Mouse (Mus musculus) ES-E14 (cell line): ENCODE measurements around the gene Nlk. TPM values are rescaled to one million over a fixed set of nuclear protein-coding genes. Genes with fewer than 3 reads are reported as not detected.
A peak's percentile ranks its signal among the peaks of the same experiment; 100 is the strongest.

Experiments used
- DNase-seq: peaks from one replicate; pipeline ENCODE4 v3.0.0-alpha.2; 2013; ENCODE audit warnings: low read depth, low spot score
- H3K27ac ChIP-seq: 2 replicates; pipeline ENCODE4 v1.5.1; 2012; ENCODE audit warnings: low read depth, mild to moderate bottlenecking, low read length, moderate library complexity, mixed read lengths; ENCODE audit not compliant: poor library complexity, insufficient read depth, severe bottlenecking
- H3K36me3 ChIP-seq: 2 replicates; pipeline ENCODE4 v1.6.1; 2012; ENCODE audit warnings: mild to moderate bottlenecking, low read length, moderate library complexity, mixed read lengths; ENCODE audit not compliant: control insufficient read depth, poor library complexity, insufficient read depth, severe bottlenecking
- H3K4me1 ChIP-seq, 2 experiments: fragments of 150-350 bp in 1 of 2; sonication (generic) in 1 of 2; 2 replicates each; pipeline ENCODE4 v1.6.1; 2012; ENCODE audit warnings: low read length in 2 of 2, mild to moderate bottlenecking in 1 of 2, mixed read lengths in 1 of 2; ENCODE audit not compliant: control insufficient read depth in 2 of 2, insufficient read depth in 2 of 2, poor library complexity in 1 of 2
- H3K4me3 ChIP-seq, 2 experiments: fragments of 150-350 bp in 1 of 2; sonication (generic) in 1 of 2; 2 replicates each; pipeline ENCODE4 v1.5.1; 2012; ENCODE audit warnings: low read length in 2 of 2, low read depth in 1 of 2, mild to moderate bottlenecking in 1 of 2, mixed read lengths in 1 of 2; ENCODE audit not compliant: insufficient read depth in 1 of 2, poor library complexity in 1 of 2, severe bottlenecking in 1 of 2
- H3K9ac ChIP-seq: 2 replicates; pipeline ENCODE4 v1.6.1; 2012; ENCODE audit warnings: low read depth, mild to moderate bottlenecking, low read length, mixed read lengths; ENCODE audit not compliant: poor library complexity, insufficient read depth, severe bottlenecking
- H3K9me3 ChIP-seq: fragments of 150-350 bp; sonication (generic); 2 replicates; pipeline ENCODE4 v1.6.1; 2012; ENCODE audit warnings: low read depth, mild to moderate bottlenecking, low read length; ENCODE audit not compliant: control insufficient read depth, insufficient read depth
- CHD2 ChIP-seq: IDR thresholded peaks from 2 replicates; pipeline ENCODE4 v1.6.1; 2014; ENCODE audit warnings: mild to moderate bottlenecking, low read depth, low read length, inconsistent platforms
- HCFC1 ChIP-seq: IDR thresholded peaks from 2 replicates; pipeline ENCODE4 v1.6.1; 2012; ENCODE audit warnings: low read length, inconsistent platforms, borderline replicate concordance; ENCODE audit not compliant: insufficient read depth
- MAFK ChIP-seq: IDR thresholded peaks from 2 replicates; pipeline ENCODE4 v1.6.1; 2014; ENCODE audit warnings: mild to moderate bottlenecking, low read depth, low read length, inconsistent platforms; ENCODE audit not compliant: insufficient read depth
- ZC3H11A ChIP-seq: IDR thresholded peaks from 2 replicates; pipeline ENCODE4 v1.6.1; 2012; ENCODE audit warnings: low read depth, mild to moderate bottlenecking, inconsistent platforms, low read length, borderline replicate concordance
- ZNF384 ChIP-seq: IDR thresholded peaks from 2 replicates; pipeline ENCODE4 v1.6.1; 2012; ENCODE audit warnings: low read depth, low read length, inconsistent platforms
- in situ Hi-C, 2 experiments: fragments of 600-800 bp; cut with MboI; formaldehyde crosslinking; loops; one replicate each; pipeline ENCODE4 v1.15.1; 2025; ENCODE audit warnings: low sequenced_read_pairs in 2 of 2, inconsistent platforms in 1 of 2; ENCODE audit not compliant: unreplicated experiment in 2 of 2
- total RNA-seq: library from RNA; depleted of rRNA; stranded (reverse); fragments of 300-350 nt; gene quantifications from 2 replicates; pipeline ENCODE4 v1.2.3, GENCODE M21; 2012

Gene Nlk
- total RNA-seq, 1 experiment: 24.7 TPM

GRCm38 (mm10) chr11:78544449-78545111, 152.6 kb downstream of the Nlk start:
- peaks cover 7 to 9% of the 10 kb centered on the region in 2 experiments; a peak in 2 of 4 replicates for H3K4me1 ChIP-seq
- no peak for DNase-seq
- no peak overlapping the region for H3K4me3 ChIP-seq
- in situ Hi-C loops: no loop called here
- no peak for TF ChIP-seq HCFC1
- no peak overlapping the region for H3K9ac ChIP-seq
- 0 out of 2 replicates have a peak overlapping the region, but pooled peaks have one; percentile 8 for H3K27ac ChIP-seq
- peaks cover 26% of the 10 kb centered on the region for H3K36me3 ChIP-seq
- H3K9me3 ChIP-seq: no peaks in the 10 kb centered on the region

- H3K36me3 ChIP-seq: peaks cover 32% of the 10 kb centered on the region
- no peak for TF ChIP-seq ZC3H11A
- TF ChIP-seq CHD2: no peak
- TF ChIP-seq ZNF384: no peak
- no peak for TF ChIP-seq MAFK
- no peak for TF ChIP-seq HCFC1
- no peak overlapping the region for H3K27ac ChIP-seq
- no peak overlapping the region for H3K9ac ChIP-seq
- no peaks in the 10 kb centered on the region for H3K9me3 ChIP-seq
- no peak overlapping the region for H3K4me3 ChIP-seq
- DNase-seq: no peak
- peaks cover 0 to 4% of the 10 kb centered on the region in 2 experiments; a peak in 1 of 4 replicates for H3K4me1 ChIP-seq
- in situ Hi-C loops: no loop called here
Measured at GRCm38 (mm10) chr11:78540358-78540757, 156.8 kb downstream of the Nlk start.

GRCm38 (mm10) chr11:78536690-78537084, 160.5 kb downstream of the Nlk start:
- Histone ChIP-seq H3K27ac (no peak overlapping the region), H3K4me3 (peak overlapping the region; percentile 83), H3K9ac (peak overlapping the region; percentile 87), H3K9me3 (no peaks in the 10 kb centered on the region), H3K36me3 (peaks cover 17% of the 10 kb centered on the region), H3K4me1 (0 out of 4 replicates have a peak, but pooled peaks cover 0 to 2% of the 10 kb centered on the region in 2 experiments)
- in situ Hi-C loops: no loop called here
- TF ChIP-seq HCFC1 (no peak), ZC3H11A (no peak), MAFK (no peak), CHD2 (no peak), ZNF384 (no peak)
- DNase-seq: no peak

- H3K9me3 ChIP-seq: no peaks in the 10 kb centered on the region
- in situ Hi-C loops: no loop called here
- TF ChIP-seq ZNF384 (no peak), CHD2 (peak; percentile 90), HCFC1 (peak; percentile 96)
Measured at GRCm38 (mm10) chr11:78536080-78536689, 161.0 kb downstream of the Nlk start, which contains the start of the genes Tnfaip1 and Ift20. Tnfaip1 (minus strand) TSS chr11:78536332. Ift20 (plus strand) TSS chr11:78536361.

More at GRCm38 (mm10) chr11:78536080-78536689, 161.0 kb downstream of the Nlk start, which contains the start of the genes Tnfaip1 and Ift20:
- Histone ChIP-seq H3K4me3 (peak within 1 kb of the TSS; percentile 83), H3K36me3 (peaks cover 14% of the 10 kb centered on the region), H3K4me1 (0 out of 4 replicates have a peak, but pooled peaks cover 0 to 2% of the 10 kb centered on the region in 2 experiments), H3K27ac (0 out of 2 replicates have a peak within 1 kb of the TSS, but pooled peaks have one; percentile 25), H3K9ac (peak within 1 kb of the TSS; percentile 89)
- peak; percentile 99 for DNase-seq
